Mouse (Mus musculus) C2C12 (cell line): Measurements from ENCODE around the gene Gm28035. TPM values are rescaled to one million over a fixed set of nuclear protein-coding genes. Genes with fewer than 3 reads are reported as not detected.

Experiments
- H3K27me3 ChIP-seq: one replicate; pipeline ENCODE4 v1.6.1; 2011; ENCODE audit not compliant: control insufficient read depth, insufficient read depth, insufficient read length
- H3K36me3 ChIP-seq: one replicate; pipeline ENCODE4 v1.6.1; 2011; ENCODE audit not compliant: control insufficient read depth, insufficient read depth
- H3K4me3 ChIP-seq: one replicate; pipeline ENCODE4 v1.5.1; 2011; ENCODE audit warnings: mild to moderate bottlenecking, control low read depth; ENCODE audit not compliant: poor library complexity, insufficient read depth, severe bottlenecking
- H3K79me2 ChIP-seq: one replicate; pipeline ENCODE4 v1.6.1; 2011; ENCODE audit not compliant: control insufficient read depth, insufficient read depth
- H3K79me3 ChIP-seq: one replicate; pipeline ENCODE4 v1.6.1; 2011; ENCODE audit warnings: low read depth, control low read depth
- H3ac ChIP-seq: one replicate; pipeline ENCODE3; 2011; ENCODE audit warnings: low read depth; ENCODE audit not compliant: control insufficient read depth, insufficient read length
- CEBPB ChIP-seq: IDR thresholded peaks from one replicate; pipeline ENCODE4 v1.6.1; 2011; ENCODE audit warnings: low read depth, mild to moderate bottlenecking, control low read depth, moderate library complexity
- CTCF ChIP-seq: IDR thresholded peaks from one replicate; pipeline ENCODE4 v1.5.1; 2011; ENCODE audit not compliant: control insufficient read depth, insufficient read depth, insufficient read length
- FOSL1 ChIP-seq: IDR thresholded peaks from one replicate; pipeline ENCODE4 v1.8.0; 2011; ENCODE audit warnings: mild to moderate bottlenecking, low read length; ENCODE audit not compliant: poor library complexity, insufficient read depth, severe bottlenecking
- MAX ChIP-seq: IDR thresholded peaks from one replicate; pipeline ENCODE4 v1.6.1; 2011; ENCODE audit warnings: mild to moderate bottlenecking, control low read depth
- MYOD1 ChIP-seq: IDR thresholded peaks from one replicate; pipeline ENCODE4 v1.6.1; 2011; ENCODE audit warnings: low read depth; ENCODE audit not compliant: control insufficient read depth, insufficient read length
- MYOG ChIP-seq: IDR thresholded peaks from one replicate; pipeline ENCODE4 v1.6.1; 2011; ENCODE audit not compliant: control insufficient read depth, insufficient read length; ENCODE audit errors: extremely low read depth
- USF1 ChIP-seq: IDR thresholded peaks from one replicate; pipeline ENCODE4 v1.6.1; 2011; ENCODE audit warnings: low read depth, mild to moderate bottlenecking, control low read depth, moderate library complexity
- polyA plus RNA-seq: library from polyadenylated mRNA; unstranded; fragments of >200 nt; fragmentation: generic; extraction: Trizol; gene quantifications from one replicate; pipeline ENCODE4 v1.2.1, GENCODE M21; 2012; ENCODE audit warnings: missing spikeins

Gene Gm28035
- polyA plus RNA-seq, 1 experiment: 0.01 TPM

- Histone ChIP-seq H3K36me3 (no peaks in the 10 kb centered on the region), H3K27me3 (peaks cover 3% of the 10 kb centered on the region), H3K4me3 (no peak overlapping the region), H3ac (no peak overlapping the region), H3K79me3 (no peaks in the 10 kb centered on the region), H3K79me2 (no peaks in the 10 kb centered on the region)
- TF ChIP-seq USF1 (no peak), CTCF (no peak)
These were observed 28.2 kb upstream of the Gm28035 start for GRCm38 (mm10) chr2:30212169-30212545.

GRCm38 (mm10) chr2:30212951-30213350, 27.4 kb upstream of the Gm28035 start:
- Histone ChIP-seq H3K4me3 (no peak overlapping the region), H3K79me2 (no peaks in the 10 kb centered on the region), H3K27me3 (peaks cover 3% of the 10 kb centered on the region), H3ac (no peak overlapping the region), H3K79me3 (no peaks in the 10 kb centered on the region), H3K36me3 (no peaks in the 10 kb centered on the region)
- no peak for TF ChIP-seq MYOD1
- no peak for TF ChIP-seq CEBPB
- no peak for TF ChIP-seq FOSL1
- no peak for TF ChIP-seq CTCF
- TF ChIP-seq MYOG: no peak
- TF ChIP-seq USF1: no peak
- TF ChIP-seq MAX: no peak

- Histone ChIP-seq H3K36me3 (no peaks in the 10 kb centered on the region), H3K79me3 (no peaks in the 10 kb centered on the region), H3ac (no peak overlapping the region), H3K79me2 (no peaks in the 10 kb centered on the region), H3K4me3 (no peak overlapping the region), H3K27me3 (peaks cover 3% of the 10 kb centered on the region)
- TF ChIP-seq MAX: no peak
- TF ChIP-seq MYOG: no peak
- no peak for TF ChIP-seq USF1
- no peak for TF ChIP-seq CTCF
- no peak for TF ChIP-seq CEBPB
- no peak for TF ChIP-seq MYOD1
- TF ChIP-seq FOSL1: no peak
These were observed 25.6 kb upstream of the Gm28035 start for GRCm38 (mm10) chr2:30214745-30215144.

GRCm38 (mm10) chr2:30215493-30215892, 24.9 kb upstream of the Gm28035 start:
- Histone ChIP-seq H3K79me3 (no peaks in the 10 kb centered on the region), H3K36me3 (no peaks in the 10 kb centered on the region), H3K27me3 (peaks cover 2% of the 10 kb centered on the region), H3K4me3 (no peak overlapping the region), H3K79me2 (no peaks in the 10 kb centered on the region), H3ac (no peak overlapping the region)
- TF ChIP-seq MYOG (no peak), FOSL1 (no peak), MYOD1 (no peak), CEBPB (no peak), MAX (no peak), CTCF (no peak), USF1 (no peak)

GRCm38 (mm10) chr2:30216293-30216692, 24.1 kb upstream of the Gm28035 start:
- no peak overlapping the region for H3K4me3 ChIP-seq
- H3K79me2 ChIP-seq: no peaks in the 10 kb centered on the region
- TF ChIP-seq MAX (no peak), MYOG (no peak), FOSL1 (no peak), CEBPB (no peak), CTCF (no peak), USF1 (no peak), MYOD1 (no peak)
- no peaks in the 10 kb centered on the region for H3K27me3 ChIP-seq
- H3K79me3 ChIP-seq: no peaks in the 10 kb centered on the region
- H3ac ChIP-seq: no peak overlapping the region
- no peaks in the 10 kb centered on the region for H3K36me3 ChIP-seq

GRCm38 (mm10) chr2:30235593-30235992, 4.8 kb upstream of the Gm28035 start:
- Histone ChIP-seq H3ac (no peak overlapping the region), H3K4me3 (no peak overlapping the region), H3K27me3 (no peaks in the 10 kb centered on the region), H3K36me3 (peaks cover 9% of the 10 kb centered on the region), H3K79me3 (peaks cover 27% of the 10 kb centered on the region), H3K79me2 (peaks cover 29% of the 10 kb centered on the region)
- TF ChIP-seq CTCF: no peak
- no peak for TF ChIP-seq MAX
- no peak for TF ChIP-seq MYOD1
- no peak for TF ChIP-seq CEBPB
- no peak for TF ChIP-seq FOSL1
- TF ChIP-seq USF1: no peak
- TF ChIP-seq MYOG: no peak
